Mouse (Mus musculus): ENCODE data around the gene Chn2.

The Chn2 gene

GRCm38 (mm10) chr6:54197821-54198412 lies 158.6 kb downstream of the Chn2 start:
- no peak for DNase-seq (ENCODE audit: low read depth, low spot score)

GRCm38 (mm10) chr6:54199516-54199915 lies 160.2 kb downstream of the Chn2 start:
- DNase-seq (ENCODE audit: low read depth, low spot score), result no peak

- peak; percentile 41 for DNase-seq (ENCODE audit: low read depth, low spot score)
Observed at GRCm38 (mm10) chr6:54200031-54200722, 160.8 kb downstream of the Chn2 start.

GRCm38 (mm10) chr6:54202311-54203020 lies 163.1 kb downstream of the Chn2 start:
- DNase-seq (ENCODE audit: low read depth, low spot score), result no peak

GRCm38 (mm10) chr6:54203316-54203715 lies 164.0 kb downstream of the Chn2 start:
- DNase-seq (ENCODE audit: low read depth, low spot score), result no peak

GRCm38 (mm10) chr6:54203926-54204325 lies 164.6 kb downstream of the Chn2 start:
- DNase-seq (ENCODE audit: low read depth, low spot score), result no peak

- peak; percentile 76 for DNase-seq (ENCODE audit: low read depth, low spot score)
Observed at GRCm38 (mm10) chr6:54204931-54205330, 165.6 kb downstream of the Chn2 start.

- no peak for DNase-seq (ENCODE audit: low read depth, low spot score)
Observed at GRCm38 (mm10) chr6:54205471-54205870, 166.1 kb downstream of the Chn2 start.

- DNase-seq (ENCODE audit: low read depth, low spot score), result no peak
Observed at GRCm38 (mm10) chr6:54206221-54206738, 166.9 kb downstream of the Chn2 start.

GRCm38 (mm10) chr6:54208786-54209185 lies 169.4 kb downstream of the Chn2 start:
- DNase-seq (ENCODE audit: low read depth, low spot score), result no peak

GRCm38 (mm10) chr6:54210971-54211370 lies 171.6 kb downstream of the Chn2 start:
- no peak for DNase-seq (ENCODE audit: low read depth, low spot score)

- DNase-seq (ENCODE audit: low read depth, low spot score), result no peak
Observed at GRCm38 (mm10) chr6:54211939-54212338, 172.6 kb downstream of the Chn2 start.

GRCm38 (mm10) chr6:54213743-54214142 lies 174.4 kb downstream of the Chn2 start:
- DNase-seq (ENCODE audit: low read depth, low spot score), result no peak

GRCm38 (mm10) chr6:54215636-54216035 lies 176.3 kb downstream of the Chn2 start:
- no peak for DNase-seq (ENCODE audit: low read depth, low spot score)

GRCm38 (mm10) chr6:54216512-54216911 lies 177.2 kb downstream of the Chn2 start:
- no peak for DNase-seq (ENCODE audit: low read depth, low spot score)

- no peak for DNase-seq (ENCODE audit: low read depth, low spot score)
Observed at GRCm38 (mm10) chr6:54220124-54220523, 180.8 kb downstream of the Chn2 start.

- DNase-seq (ENCODE audit: low read depth, low spot score), result no peak
Observed at GRCm38 (mm10) chr6:54223529-54223928, 184.2 kb downstream of the Chn2 start.

- DNase-seq (ENCODE audit: low read depth, low spot score), result peak; percentile 28
Observed at GRCm38 (mm10) chr6:54224325-54224724, 185.0 kb downstream of the Chn2 start.

GRCm38 (mm10) chr6:54225327-54225726 lies 186.0 kb downstream of the Chn2 start:
- DNase-seq (ENCODE audit: low read depth, low spot score), result peak; percentile 21

- no peak for DNase-seq (ENCODE audit: low read depth, low spot score)
Observed at GRCm38 (mm10) chr6:54227061-54227460, 187.7 kb downstream of the Chn2 start.

GRCm38 (mm10) chr6:54228421-54228820 lies 189.1 kb downstream of the Chn2 start:
- peak; percentile 14 for DNase-seq (ENCODE audit: low read depth, low spot score)

GRCm38 (mm10) chr6:54228874-54229273 lies 189.5 kb downstream of the Chn2 start:
- DNase-seq (ENCODE audit: low read depth, low spot score), result peak; percentile 67
